Mouse (Mus musculus) adrenal gland, postnatal 14 days (tissue): ENCODE results near the gene Gm10803. TPM values are rescaled to one million over a fixed set of nuclear protein-coding genes. Genes with fewer than 3 reads are reported as not detected.
A peak's percentile ranks its signal among the peaks of the same experiment; 100 is the strongest.
"Not testable (repeated sequence)": the region's sequence is repeated elsewhere in the genome, so short reads cannot be mapped to it uniquely, and the experiment has no call there.

ENCODE experiments used
- DNase-seq: peaks from one replicate; pipeline ENCODE4 v3.0.0; 2021; ENCODE audit warnings: mixed read lengths
- long read RNA-seq, 2 experiments: library from polyadenylated mRNA; stranded (forward); transcript quantifications; one replicate each; pipeline ENCODE4 v2.0.0; 2021
- total RNA-seq: library from RNA; stranded (reverse); gene quantifications from 2 replicates; pipeline ENCODE4 v1.2.3, GENCODE M21; 2021

The Gm10803 gene
- not detected in 2 replicates for total RNA-seq
- long read RNA-seq, experiment 1 = 0 reads
- long read RNA-seq, experiment 2 = 0 reads

GRCm38 (mm10) chr2:93560268-93560667 lies at the start of gene Gm10803:
Gene Gm10803, plus strand, starts transcription at chr2:93560568.
- not testable (repeated sequence) for DNase-seq

DNA sequence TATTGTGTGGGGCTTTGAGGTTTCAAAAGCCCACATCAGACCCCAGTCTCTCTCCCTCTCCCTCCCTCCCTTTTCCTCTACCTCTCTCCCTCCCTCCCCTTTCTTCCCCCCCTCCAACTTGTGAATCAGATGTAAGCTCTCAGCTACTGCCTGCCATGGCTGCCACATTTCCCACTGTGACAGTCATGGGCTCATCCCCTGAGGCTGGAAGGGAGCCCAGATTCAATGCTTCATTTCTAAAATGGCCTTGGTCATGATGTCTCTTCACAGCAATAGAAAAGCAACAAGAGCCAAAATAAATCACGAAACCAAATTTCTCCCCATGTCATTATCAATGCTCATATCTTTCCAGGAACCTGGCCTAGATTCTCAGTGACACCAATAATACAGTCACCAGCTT lies 49.5 kb upstream of the Gm10803 start:
- DNase-seq = peak; percentile 76

GRCm38 (mm10) chr2:93512130-93512529 lies 48.2 kb upstream of the Gm10803 start:
- no peak for DNase-seq

DNA sequence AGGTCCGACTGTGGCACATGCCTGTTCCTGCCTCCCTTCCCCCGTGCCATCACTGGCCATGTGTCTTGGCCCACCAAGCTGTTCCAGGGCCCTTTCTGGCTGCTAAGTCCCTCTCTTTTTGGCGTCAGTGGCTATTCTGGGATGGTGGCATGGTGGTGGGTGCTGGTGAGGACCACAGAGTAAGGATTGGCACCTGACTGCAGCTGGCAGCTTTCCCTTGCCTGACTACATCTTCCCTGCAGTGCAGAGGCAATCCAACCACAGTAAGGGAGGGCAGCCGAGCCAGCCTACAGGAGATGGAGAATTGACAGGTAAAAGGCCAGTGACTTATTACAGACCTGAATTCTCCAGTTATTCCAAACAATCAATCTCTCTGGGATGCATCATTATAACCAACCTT lies 45.1 kb upstream of the Gm10803 start:
- DNase-seq = no peak

GRCm38 (mm10) chr2:93521042-93521441 lies 39.3 kb upstream of the Gm10803 start:
- no peak for DNase-seq

- DNase-seq = no peak
Observed at GRCm38 (mm10) chr2:93521571-93521970, 38.8 kb upstream of the Gm10803 start.

DNA sequence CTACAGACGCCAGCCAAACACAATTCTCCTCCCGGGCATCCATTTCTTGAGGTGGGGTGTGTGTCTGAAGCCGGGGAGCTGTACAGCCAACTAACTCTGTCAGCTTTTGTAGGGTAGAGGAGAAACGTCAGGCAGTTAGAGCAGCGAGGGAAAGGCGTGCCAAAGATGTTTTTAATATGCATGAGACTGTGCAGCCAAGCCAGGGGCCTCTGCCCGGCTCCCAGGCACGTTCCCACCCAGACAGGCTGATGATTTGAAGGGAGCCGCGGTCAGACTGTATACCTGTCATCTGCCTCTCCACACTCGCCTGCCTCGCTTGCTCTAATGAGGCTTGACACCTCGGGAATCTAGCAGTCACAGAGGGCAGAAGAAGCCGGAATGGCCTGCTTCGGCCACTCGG lies 38.4 kb upstream of the Gm10803 start:
- DNase-seq = no peak

GRCm38 (mm10) chr2:93525033-93525762 lies 35.2 kb upstream of the Gm10803 start:
- DNase-seq = no peak

GRCm38 (mm10) chr2:93529602-93530001 lies 30.8 kb upstream of the Gm10803 start:
- DNase-seq = no peak

- no peak for DNase-seq
Observed at GRCm38 (mm10) chr2:93533891-93534290, 26.5 kb upstream of the Gm10803 start.

GRCm38 (mm10) chr2:93537385-93537967 lies 22.9 kb upstream of the Gm10803 start:
- DNase-seq = no peak

GRCm38 (mm10) chr2:93538140-93538539 lies 22.2 kb upstream of the Gm10803 start:
- no peak for DNase-seq

GRCm38 (mm10) chr2:93541771-93542170 lies 18.6 kb upstream of the Gm10803 start:
- no peak for DNase-seq

DNA sequence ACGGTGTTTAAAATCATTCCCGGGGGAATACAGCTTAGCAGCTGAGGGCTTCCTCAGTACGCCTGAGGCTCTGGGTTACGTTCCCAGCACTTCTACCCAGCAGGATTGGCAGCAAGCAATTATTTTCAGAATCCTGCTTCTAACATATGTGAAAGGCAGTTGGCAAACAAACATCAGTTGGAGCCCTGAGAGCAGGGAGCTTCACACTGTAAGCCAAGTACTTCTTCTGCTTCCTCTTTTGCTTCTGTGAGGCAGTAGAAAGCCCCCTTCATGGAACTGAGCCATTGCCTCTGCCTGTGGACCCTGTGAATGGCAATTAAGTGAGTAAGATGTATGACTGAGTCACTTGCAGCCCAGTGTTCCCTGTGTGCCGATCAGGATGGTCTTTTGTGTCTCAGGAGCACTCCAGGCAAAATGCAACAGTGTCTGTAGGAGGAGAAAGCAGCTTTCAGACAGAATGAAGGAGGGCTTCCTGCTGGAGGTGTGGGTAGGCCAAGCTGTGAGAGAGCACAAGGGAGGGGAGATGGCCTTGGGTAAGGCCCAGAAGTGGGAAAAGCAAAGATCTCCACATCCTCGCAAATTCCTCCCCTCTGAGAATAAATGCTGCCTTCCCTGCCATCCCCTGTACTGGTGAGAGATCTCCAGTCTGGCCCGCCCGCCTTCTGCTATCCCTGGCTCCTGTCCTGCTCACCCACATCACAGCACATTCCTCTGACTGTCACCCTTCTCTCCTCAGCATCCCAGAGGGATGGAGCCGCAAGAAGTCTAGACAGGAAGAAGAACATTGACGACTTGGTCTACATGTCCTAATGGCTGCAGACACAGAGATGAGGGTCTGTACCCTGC lies 7.5 kb upstream of the Gm10803 start:
- DNase-seq = no peak

DNA sequence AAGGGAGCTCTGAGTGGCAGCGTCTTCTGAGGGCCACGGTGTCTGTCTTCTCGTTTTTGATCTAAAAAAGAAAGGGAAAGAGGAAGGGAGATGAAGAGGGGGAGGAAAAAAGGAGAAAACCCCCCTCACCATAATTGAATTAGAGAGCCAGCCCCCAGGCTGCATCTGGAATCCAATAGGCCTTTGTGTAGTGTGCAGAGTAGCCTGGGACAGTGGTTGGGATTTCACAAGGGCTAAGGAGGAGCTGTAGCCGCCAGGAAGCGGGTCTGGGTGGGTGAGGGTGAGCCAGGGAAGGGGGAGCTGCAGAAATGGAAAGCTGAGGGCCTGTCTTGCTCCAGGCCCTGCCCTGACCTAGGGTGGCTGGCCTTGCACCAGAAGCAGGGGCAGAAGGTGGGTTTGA lies 6.5 kb upstream of the Gm10803 start:
- no peak for DNase-seq

GRCm38 (mm10) chr2:93565647-93566046 lies 5.3 kb downstream of the Gm10803 start:
- no peak for DNase-seq

DNA sequence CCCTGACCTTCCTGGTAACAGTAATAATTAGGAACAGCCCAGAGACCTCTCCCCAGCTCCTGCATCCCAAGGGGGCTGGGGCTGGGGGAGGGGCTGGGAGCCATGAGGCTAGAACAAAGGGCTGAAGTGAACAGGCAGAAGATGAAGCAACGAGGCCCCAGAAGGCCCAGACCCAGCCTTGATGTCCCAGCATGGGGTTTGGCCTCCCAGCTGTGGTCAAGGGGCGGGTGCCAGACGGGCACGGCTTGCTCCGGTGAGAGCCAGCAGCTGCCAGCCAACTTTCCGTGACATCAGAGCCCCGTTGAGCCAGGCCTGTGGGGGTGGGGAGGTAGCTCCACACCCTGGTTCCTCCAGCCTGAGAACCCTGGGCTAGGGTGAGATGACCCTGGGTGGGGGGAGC lies 7.3 kb downstream of the Gm10803 start:
- DNase-seq = peak; percentile 83

DNA sequence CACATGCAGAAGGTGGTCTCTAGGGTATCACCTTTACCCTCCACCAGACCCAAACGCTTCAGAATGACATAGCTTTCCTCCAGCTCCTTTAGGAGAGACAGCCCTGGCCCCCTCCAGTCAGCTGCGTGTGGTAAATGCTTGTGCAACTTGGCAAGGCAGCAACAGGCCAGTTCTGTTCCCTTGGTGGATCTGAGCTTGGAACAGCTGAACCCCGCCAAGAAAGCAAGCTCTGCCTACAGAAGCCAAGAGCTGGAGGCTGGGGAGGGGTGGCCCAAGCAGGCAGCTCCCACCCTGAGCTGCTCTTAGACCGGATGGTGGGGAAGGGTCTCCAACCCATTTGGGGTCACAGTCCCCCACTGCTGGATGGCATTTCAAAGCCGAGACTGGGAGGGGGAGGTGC lies 12.2 kb downstream of the Gm10803 start:
- peak; percentile 65 for DNase-seq

- no peak for DNase-seq
Observed at GRCm38 (mm10) chr2:93581271-93581670, 20.9 kb downstream of the Gm10803 start.

GRCm38 (mm10) chr2:93585821-93586220 lies 25.5 kb downstream of the Gm10803 start:
- no peak for DNase-seq

DNA sequence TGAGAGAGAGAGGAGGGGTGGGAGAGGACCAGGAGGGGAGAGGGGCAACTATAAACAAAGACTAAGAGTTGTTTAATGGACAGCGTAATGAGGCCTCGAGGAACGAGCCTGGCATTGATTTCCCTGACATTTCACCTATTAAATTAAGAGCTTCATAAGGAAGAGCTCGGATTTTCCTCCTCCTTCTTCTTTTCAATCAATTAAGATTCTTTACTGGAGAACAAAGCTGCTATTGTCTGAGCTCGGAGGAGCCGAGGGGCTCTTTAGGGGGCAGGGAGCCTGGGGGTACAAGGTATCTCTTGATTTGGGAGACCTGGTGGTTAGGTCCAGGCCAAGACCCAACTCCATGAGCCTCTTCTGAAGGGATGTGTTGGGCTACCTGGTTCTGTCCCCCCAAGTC lies 27.1 kb downstream of the Gm10803 start:
- no peak for DNase-seq

DNA sequence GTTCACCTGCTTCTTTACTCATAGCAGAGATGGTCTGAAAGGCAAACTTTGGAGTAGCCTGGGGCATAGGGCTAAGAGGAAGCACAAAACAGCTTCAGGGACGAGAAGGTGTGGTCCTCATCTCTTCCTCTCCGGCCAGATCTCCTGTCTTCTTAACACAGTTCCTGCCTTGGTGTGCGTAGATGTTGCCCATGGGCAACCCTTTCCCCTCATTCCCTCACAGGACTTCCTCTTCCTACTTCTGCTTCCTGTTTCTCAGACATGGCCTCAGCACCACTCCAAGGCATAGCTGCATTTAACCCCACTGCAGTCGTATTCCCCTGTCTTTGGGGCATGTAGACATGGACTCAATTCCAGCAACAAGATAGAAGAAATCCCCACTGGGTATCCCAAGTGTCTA lies 29.5 kb downstream of the Gm10803 start:
- DNase-seq = no peak

GRCm38 (mm10) chr2:93591706-93592105 lies 31.3 kb downstream of the Gm10803 start:
- DNase-seq = no peak
